Mouse (Mus musculus) heart, embryonic 11.5 days (tissue): ENCODE data around the gene Ezr. TPM values are rescaled to one million over a fixed set of nuclear protein-coding genes. Genes with fewer than 3 reads are reported as not detected.

Experiments used
- ATAC-seq: fragments of 200-750 bp; cut with Nextera tagmentation; replicated peaks from 2 replicates; pipeline ENCODE4 v1.8.0; 2017; ENCODE audit warnings: moderate library complexity; ENCODE audit not compliant: insufficient number of reproducible peaks, low FRiP score, low TSS enrichment
- H3K27ac ChIP-seq: fragments of 300-500 bp; sonication (generic); 2 replicates; pipeline ENCODE4 v1.5.1; 2014; ENCODE audit warnings: mild to moderate bottlenecking, low read depth, low read length
- H3K27me3 ChIP-seq: fragments of 300-500 bp; sonication (generic); 2 replicates; pipeline ENCODE4 v1.6.1; 2014; ENCODE audit warnings: mild to moderate bottlenecking, low read length, mixed read lengths; ENCODE audit not compliant: control insufficient read depth, insufficient read depth
- H3K36me3 ChIP-seq: fragments of 300-500 bp; sonication (generic); 2 replicates; pipeline ENCODE4 v1.6.1; 2014; ENCODE audit warnings: mild to moderate bottlenecking, low read length, moderate library complexity, mixed read lengths; ENCODE audit not compliant: control insufficient read depth, insufficient read depth
- H3K4me1 ChIP-seq: fragments of 300-500 bp; sonication (generic); 2 replicates; pipeline ENCODE4 v1.6.1; 2014; ENCODE audit warnings: low read length; ENCODE audit not compliant: control insufficient read depth, insufficient read depth
- H3K4me2 ChIP-seq: fragments of 300-500 bp; sonication (generic); 2 replicates; pipeline ENCODE4 v1.6.1; 2014; ENCODE audit warnings: mild to moderate bottlenecking, moderate library complexity
- H3K4me3 ChIP-seq: fragments of 300-500 bp; sonication (generic); 2 replicates; pipeline ENCODE4 v1.5.1; 2014; ENCODE audit warnings: low read depth, low read length
- H3K9ac ChIP-seq: fragments of 300-500 bp; sonication (generic); 2 replicates; pipeline ENCODE4 v1.6.1; 2014; ENCODE audit warnings: mild to moderate bottlenecking, low read depth, low read length, moderate library complexity
- H3K9me3 ChIP-seq: fragments of 300-500 bp; sonication (generic); replicated peaks from 2 replicates; pipeline ENCODE4 v1.6.1; 2016; ENCODE audit warnings: low read length; ENCODE audit not compliant: control insufficient read depth
- WGBS: fragments of 180-500 bp; shearing (Covaris S2); extraction: QIAGEN DNeasy Blood & Tissue Kit; methylation state at CpG from one replicate; pipeline ENCODE4 v1.1.7; 2014; ENCODE audit not compliant: insufficient replicate concordance; 5-methylcytosine and 5-hydroxymethylcytosine counted together
- polyA plus RNA-seq: library from polyadenylated mRNA; unstranded; fragments of >200 nt; fragmentation: Nextera tagmentation; extraction: Ambion mirVana; gene quantifications from 2 replicates; pipeline ENCODE4 v1.2.1, GENCODE M21; 2014

Gene Ezr
- polyA plus RNA-seq, result 89.2 and 109 TPM in 2 replicates

DNA sequence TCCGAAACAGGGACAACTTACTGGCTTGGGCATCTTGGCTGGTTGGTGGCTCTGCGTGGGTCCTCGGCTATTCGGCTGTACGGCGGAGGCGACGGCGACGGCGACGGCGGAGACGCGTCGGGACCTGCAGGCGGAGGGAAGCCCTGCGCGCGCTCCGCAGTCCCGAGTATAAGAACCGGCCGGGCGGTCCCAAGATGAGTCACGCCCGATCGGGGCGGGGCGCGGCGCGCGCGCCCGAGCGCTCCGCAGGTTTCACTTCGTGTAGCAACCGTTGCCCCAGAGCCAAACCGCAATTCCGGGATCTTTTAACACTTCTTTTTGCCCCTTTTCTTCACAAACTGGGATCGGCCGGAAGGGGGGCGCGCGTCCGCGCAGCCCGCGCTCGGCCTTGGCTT is at the start of gene Ezr:
Gene Ezr, minus strand, starts transcription at position 174 of the 395 bp plus-strand sequence.
- H3K4me2 ChIP-seq, result peak within 1 kb of the TSS; percentile 81
- peak; percentile 80 for ATAC-seq
- H3K4me3 ChIP-seq, result peak within 1 kb of the TSS; percentile 91
- no peaks in the 10 kb centered on the region for H3K27me3 ChIP-seq
- H3K36me3 ChIP-seq, result no peaks in the 10 kb centered on the region
- H3K9me3 ChIP-seq, result no peaks in the 10 kb centered on the region
- peak within 1 kb of the TSS; percentile 95 for H3K9ac ChIP-seq
- H3K4me1 ChIP-seq, result peaks cover 14% of the 10 kb centered on the region
- WGBS, result under 1% methylated on average over 52 of the region's 52 CpGs
- H3K27ac ChIP-seq, result peak within 1 kb of the TSS; percentile 82

DNA sequence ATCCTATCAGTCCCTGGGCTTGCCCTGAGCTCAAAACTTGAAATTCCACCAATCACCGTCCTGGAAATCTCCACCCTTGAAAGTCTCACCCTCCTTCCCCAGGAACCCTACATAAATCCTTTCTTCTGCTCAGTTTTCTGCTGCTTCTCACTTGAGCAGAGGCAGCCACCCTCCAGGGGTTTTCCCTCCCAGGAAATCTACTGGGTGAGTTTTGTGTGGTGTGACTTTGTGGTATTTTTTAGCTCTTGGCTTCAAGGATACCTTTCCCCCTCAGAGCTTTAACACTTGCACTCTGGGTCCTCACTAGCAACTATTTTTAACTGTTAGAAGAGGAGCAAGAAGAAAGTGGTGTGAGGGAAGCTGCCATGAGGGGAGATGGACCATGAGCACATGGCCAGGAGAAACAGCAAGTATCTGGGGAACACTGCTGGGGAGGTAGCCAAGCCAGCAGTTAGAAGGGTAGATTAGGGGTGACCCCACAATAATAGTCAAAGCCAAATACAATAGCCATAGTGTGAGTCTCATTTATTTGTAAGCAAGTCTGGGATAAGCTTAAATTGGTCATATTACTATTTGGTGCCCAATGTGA is 47.5 kb upstream of the Ezr start:
- no peak for ATAC-seq
- Histone ChIP-seq H3K9me3 (no peaks in the 10 kb centered on the region), H3K27ac (no peak overlapping the region), H3K4me1 (peaks cover 3% of the 10 kb centered on the region; the same call in 1 of the 2 replicates), H3K4me2 (no peak overlapping the region), H3K36me3 (no peaks in the 10 kb centered on the region), H3K27me3 (no peaks in the 10 kb centered on the region), H3K4me3 (no peak overlapping the region), H3K9ac (no peak overlapping the region)
- WGBS, result 79% methylated on average over 1 of the region's 1 CpGs

DNA sequence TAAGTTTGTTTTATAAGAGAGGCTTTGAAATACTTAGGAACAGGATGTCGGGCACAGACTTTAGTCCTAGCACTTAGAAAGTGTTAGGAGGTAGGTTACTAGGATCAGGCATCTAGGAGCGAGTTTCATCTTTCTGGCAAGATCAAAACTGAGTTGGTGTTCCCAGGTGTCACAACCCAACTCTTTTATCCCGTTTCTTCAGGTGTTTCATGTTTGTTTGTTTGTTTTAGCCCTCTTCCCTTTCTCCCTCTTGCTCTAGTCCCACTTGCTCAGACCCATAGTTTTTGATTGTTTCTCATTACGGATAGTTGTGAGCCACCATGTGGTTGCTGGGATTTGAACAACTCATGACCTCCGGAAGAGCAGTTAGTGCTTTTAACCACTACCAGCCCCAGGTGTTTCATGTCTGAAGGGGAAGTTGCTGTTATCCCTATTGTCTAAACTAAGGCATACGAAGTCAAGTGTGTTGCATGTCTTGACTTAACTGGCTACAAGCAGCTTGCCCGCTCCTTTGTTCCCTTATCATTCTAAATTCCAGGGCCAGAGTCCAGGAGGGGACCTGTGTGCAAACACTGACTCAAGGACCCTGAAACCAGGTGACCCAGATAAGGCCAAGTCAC is 46.1 kb upstream of the Ezr start:
- H3K4me3 ChIP-seq, result peak overlapping the region; percentile 64
- no peaks in the 10 kb centered on the region for H3K27me3 ChIP-seq
- H3K4me1 ChIP-seq, result peaks cover 3% of the 10 kb centered on the region; the same call in 1 of the 2 replicates
- no peaks in the 10 kb centered on the region for H3K36me3 ChIP-seq
- peak overlapping the region; percentile 74 for H3K4me2 ChIP-seq
- 67% methylated on average over 7 of the region's 7 CpGs for WGBS
- no peaks in the 10 kb centered on the region for H3K9me3 ChIP-seq
- H3K27ac ChIP-seq, result peak overlapping the region; percentile 97
- ATAC-seq, result no peak
- peak overlapping the region; percentile 87 for H3K9ac ChIP-seq

DNA sequence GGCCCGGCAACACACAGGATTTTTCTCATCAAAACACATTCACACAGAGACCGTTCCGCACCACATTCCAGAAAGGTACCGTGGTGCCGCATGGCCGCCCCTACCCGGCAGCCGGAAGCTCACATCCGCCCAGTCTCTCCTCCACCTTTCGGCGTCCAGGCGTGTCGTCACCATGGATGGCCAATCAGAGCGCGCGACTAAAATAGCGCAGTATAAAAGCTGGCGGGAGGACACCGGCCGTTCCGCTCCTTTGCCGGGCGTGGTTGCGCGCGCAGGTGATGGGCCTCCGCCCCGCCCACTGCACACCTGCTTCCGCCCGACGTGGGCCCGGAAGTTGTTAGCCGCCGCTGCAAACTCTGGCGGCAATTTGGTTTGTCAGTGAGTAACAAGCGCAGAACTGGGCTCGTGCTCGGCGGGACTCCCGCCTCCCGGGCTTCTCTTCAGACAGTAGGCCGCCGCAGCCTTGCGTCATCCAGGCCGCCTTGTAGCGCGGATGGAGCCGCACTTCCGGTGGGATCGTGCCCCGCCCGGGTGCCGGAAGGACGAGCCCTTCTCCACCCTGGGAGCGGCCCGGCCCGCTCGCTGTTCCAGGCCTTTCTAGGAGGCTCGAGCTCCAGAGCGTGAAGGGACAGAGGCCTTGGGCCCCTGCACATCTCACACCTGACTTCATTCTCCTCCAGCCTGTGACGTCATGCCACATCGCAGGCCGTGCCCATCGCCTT is 45.3 kb upstream of the Ezr start:
- no peaks in the 10 kb centered on the region for H3K27me3 ChIP-seq
- WGBS, result 1% methylated on average over 64 of the region's 64 CpGs
- ATAC-seq, result peak; percentile 95
- peak overlapping the region; percentile 74 for H3K4me2 ChIP-seq
- H3K4me3 ChIP-seq, result peak overlapping the region; percentile 64
- H3K36me3 ChIP-seq, result no peaks in the 10 kb centered on the region
- peak overlapping the region; percentile 87 for H3K9ac ChIP-seq
- no peaks in the 10 kb centered on the region for H3K9me3 ChIP-seq
- peak overlapping the region; percentile 97 for H3K27ac ChIP-seq
- peaks cover 3% of the 10 kb centered on the region; the same call in 1 of the 2 replicates for H3K4me1 ChIP-seq

DNA sequence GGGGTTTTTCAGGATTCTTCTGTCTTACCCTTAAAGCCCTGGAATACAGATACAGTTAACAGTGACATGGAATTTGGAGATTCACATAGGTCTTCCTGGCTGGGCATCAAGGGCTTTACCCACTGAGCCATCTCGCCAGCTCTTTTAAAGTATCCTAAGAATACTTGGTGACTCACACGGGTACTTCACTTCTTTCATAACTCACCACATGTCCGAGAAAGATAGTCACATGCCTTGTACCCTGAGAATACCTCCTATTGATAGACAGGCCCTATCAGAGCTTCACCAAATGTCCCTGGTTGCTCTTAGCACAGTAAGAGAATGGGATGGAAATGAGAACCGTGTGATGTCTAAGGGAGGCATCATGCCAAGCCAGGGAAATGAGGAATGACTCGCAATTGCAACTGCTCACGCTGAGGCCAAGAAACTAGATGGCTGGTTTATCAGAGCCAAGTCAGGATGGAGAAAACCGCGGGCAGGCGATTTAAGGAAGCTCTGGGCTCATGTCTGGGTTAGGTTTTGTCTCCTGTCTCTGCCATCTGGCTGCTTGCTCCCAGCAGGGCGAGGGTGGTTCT is 44.7 kb upstream of the Ezr start:
- Histone ChIP-seq H3K36me3 (no peaks in the 10 kb centered on the region), H3K27ac (peak overlapping the region; percentile 97), H3K4me3 (peak overlapping the region; percentile 64), H3K4me1 (peaks cover 3% of the 10 kb centered on the region; the same call in 1 of the 2 replicates), H3K4me2 (peak overlapping the region; percentile 74), H3K27me3 (no peaks in the 10 kb centered on the region), H3K9me3 (no peaks in the 10 kb centered on the region), H3K9ac (peak overlapping the region; percentile 87)
- WGBS, result 36% methylated on average over 10 of the region's 10 CpGs
- 0 out of 2 replicates have a peak, but pooled peaks have one; percentile 5 for ATAC-seq

DNA sequence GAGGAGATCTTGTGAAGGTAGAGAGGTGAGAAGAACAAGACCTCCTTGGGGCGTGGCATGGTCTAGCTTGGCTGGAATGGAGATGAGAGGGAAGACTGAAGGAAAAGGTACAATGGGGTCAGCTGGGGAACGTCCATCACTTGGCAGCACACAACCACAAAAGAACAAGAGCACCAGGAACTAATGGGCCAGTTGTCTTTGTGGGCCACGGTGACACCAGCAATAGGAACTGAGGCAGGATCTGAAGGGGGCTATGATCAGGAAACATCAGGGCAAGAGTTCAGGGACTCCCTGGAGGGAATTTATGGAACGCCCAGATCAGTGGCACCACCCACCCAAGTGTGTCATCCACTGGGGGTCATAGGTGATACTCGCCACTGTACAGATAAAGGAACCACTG is 34.2 kb upstream of the Ezr start:
- no peak overlapping the region for H3K4me3 ChIP-seq
- no peak overlapping the region for H3K27ac ChIP-seq
- no peaks in the 10 kb centered on the region for H3K27me3 ChIP-seq
- no peak for ATAC-seq
- H3K9ac ChIP-seq, result no peak overlapping the region
- no peak overlapping the region for H3K4me2 ChIP-seq
- no peaks in the 10 kb centered on the region for H3K9me3 ChIP-seq
- no peaks in the 10 kb centered on the region for H3K36me3 ChIP-seq
- H3K4me1 ChIP-seq, result peaks cover 25% of the 10 kb centered on the region
- WGBS, result 73% methylated on average over 5 of the region's 5 CpGs

DNA sequence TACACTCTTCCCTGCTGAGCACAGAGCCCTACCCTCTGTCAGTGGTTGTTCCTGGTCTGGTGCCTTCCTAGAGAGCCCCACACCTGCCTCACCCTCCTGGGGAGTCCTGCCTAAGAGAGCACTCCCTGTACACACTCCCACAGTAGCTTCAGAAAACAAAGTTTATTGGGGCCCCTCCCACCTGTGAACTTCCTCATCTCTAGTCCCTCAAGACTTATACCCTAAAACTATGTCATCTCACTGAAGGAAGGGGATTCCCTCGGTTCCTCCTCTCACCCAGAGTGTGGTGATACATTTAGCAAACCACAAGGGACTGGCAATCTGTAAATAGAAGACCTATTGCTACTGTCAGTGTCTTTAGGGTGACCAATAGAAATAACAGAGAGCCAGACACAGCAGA is 33.6 kb upstream of the Ezr start:
- Histone ChIP-seq H3K4me2 (no peak overlapping the region), H3K4me3 (no peak overlapping the region), H3K36me3 (no peaks in the 10 kb centered on the region), H3K27ac (no peak overlapping the region), H3K9ac (no peak overlapping the region), H3K4me1 (peaks cover 25% of the 10 kb centered on the region), H3K27me3 (no peaks in the 10 kb centered on the region), H3K9me3 (no peaks in the 10 kb centered on the region)
- ATAC-seq, result no peak
- WGBS, result 50% methylated on average over 1 of the region's 1 CpGs

DNA sequence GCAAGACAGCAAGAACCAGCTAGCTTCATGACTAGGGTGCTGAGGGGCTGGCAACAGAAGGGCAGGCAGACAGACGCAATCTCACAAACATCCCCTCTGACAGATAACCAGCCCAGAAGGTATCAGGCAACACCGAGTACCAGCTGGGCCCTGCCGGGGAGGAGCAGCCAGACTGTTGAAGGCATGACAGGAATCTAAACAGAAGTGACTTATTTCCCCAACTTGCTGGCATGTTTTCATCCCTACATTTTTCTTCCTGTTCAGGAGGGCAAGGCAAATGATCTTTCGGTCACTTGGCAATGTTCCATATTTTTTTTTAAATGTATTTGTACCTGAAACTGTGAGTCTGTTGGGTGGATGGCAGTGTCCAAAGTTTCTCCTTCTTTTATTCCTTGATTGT is 32.1 kb upstream of the Ezr start:
- Histone ChIP-seq H3K9me3 (no peaks in the 10 kb centered on the region), H3K9ac (no peak overlapping the region), H3K27me3 (no peaks in the 10 kb centered on the region), H3K4me1 (peaks cover 25% of the 10 kb centered on the region), H3K4me2 (no peak overlapping the region), H3K4me3 (no peak overlapping the region), H3K36me3 (no peaks in the 10 kb centered on the region), H3K27ac (no peak overlapping the region; the same call in 1 of the 2 replicates)
- 8% methylated on average over 4 of the region's 4 CpGs for WGBS
- ATAC-seq, result no peak
